ENCODE assay signal across 15 mouse cellular contexts in genomic region chr7:98667956-98668746, GRCm38 (mm10). TPM values are rescaled to one million over a fixed set of nuclear protein-coding genes. Genes with fewer than 3 reads are reported as not detected.
DNase-seq lines count a peak whose midpoint lies in the region; ATAC-seq lines count a peak whose summit lies in the region.
"Had no signal": no experiment of that assay in that cellular context is flagged by ENCODE, and none has a peak within 500 bp of the region (broad histone marks: within the 10 kb centered on the region; RNA-seq: fewer than 3 reads in every experiment).

No protein-coding gene starts in this region.

- intact Hi-C loops in heart, postnatal 10 days (cut with DNase I) = no loop called here

- no peak overlapping the region for H3K4me2 ChIP-seq in forebrain, embryonic 12.5 days
- H3K4me2 ChIP-seq in midbrain, embryonic 11.5 days = no peak overlapping the region
- no peak overlapping the region for H3K4me2 ChIP-seq in midbrain, embryonic 14.5 days (ENCODE audit: low read length)
- H3K4me2 ChIP-seq in limb, embryonic 11.5 days (ENCODE audit: low read depth, severe bottlenecking) = no peak overlapping the region
- H3K4me2 ChIP-seq: heart, embryonic 13.5 days; hindbrain, embryonic 14.5 days; liver, embryonic 15.5 days had no signal

- ATAC-seq in forebrain, embryonic 12.5 days (ENCODE audit: low FRiP score) = no peak
- ATAC-seq in midbrain, embryonic 11.5 days (ENCODE audit: low FRiP score) = no peak
- no peak for ATAC-seq in midbrain, embryonic 14.5 days (ENCODE audit: low FRiP score, low TSS enrichment)
- ATAC-seq in limb, embryonic 11.5 days (ENCODE audit: insufficient number of reproducible peaks, low FRiP score, low TSS enrichment, low read depth) = peak; percentile 68; the same call in 1 of the 2 replicates
- no peak for ATAC-seq in granulocyte monocyte progenitor cell, adult 5-6 weeks (replicated peaks; ENCODE audit: poor library complexity, severe bottlenecking)

- peak overlapping the region; percentile 27; the same call in 1 of the 2 replicates for H3K27ac ChIP-seq in forebrain, embryonic 10.5 days
- no peak overlapping the region for H3K27ac ChIP-seq in forebrain, embryonic 12.5 days
- no peak overlapping the region for H3K27ac ChIP-seq in midbrain, embryonic 11.5 days (ENCODE audit: low read depth, low read length)
- no peak overlapping the region for H3K27ac ChIP-seq in midbrain, embryonic 14.5 days (replicated peaks; ENCODE audit: low read depth, low read length)
- H3K27ac ChIP-seq in limb, embryonic 11.5 days (replicated peaks; ENCODE audit: low read depth, low read length) = peak overlapping the region; percentile 15; the same call in 1 of the 2 replicates
- H3K27ac ChIP-seq: heart, embryonic 13.5 days; hindbrain, embryonic 14.5 days; left cerebral cortex, adult 2 months; liver, embryonic 15.5 days had no signal

- 75% methylated on average over 6 of the region's 6 CpGs for WGBS in forebrain, embryonic 10.5 days
- 69% methylated on average over 6 of the region's 6 CpGs for WGBS in forebrain, embryonic 12.5 days
- 65% methylated on average over 6 of the region's 6 CpGs for WGBS in midbrain, embryonic 11.5 days
- WGBS in midbrain, embryonic 14.5 days = 69% methylated on average over 6 of the region's 6 CpGs
- WGBS in limb, embryonic 11.5 days = 73% methylated on average over 6 of the region's 6 CpGs

- H3K9ac ChIP-seq in forebrain, embryonic 12.5 days = no peak overlapping the region
- no peak overlapping the region for H3K9ac ChIP-seq in midbrain, embryonic 11.5 days (ENCODE audit: low read length)
- H3K9ac ChIP-seq in midbrain, embryonic 14.5 days (replicated peaks; ENCODE audit: low read length) = no peak overlapping the region
- no peak overlapping the region for H3K9ac ChIP-seq in limb, embryonic 11.5 days (ENCODE audit: low read length)
- H3K9ac ChIP-seq: heart, embryonic 13.5 days; hindbrain, embryonic 14.5 days; liver, embryonic 15.5 days had no signal

- no peaks in the 10 kb centered on the region for H3K36me3 ChIP-seq in forebrain, embryonic 10.5 days (replicated peaks)
- no peaks in the 10 kb centered on the region for H3K36me3 ChIP-seq in forebrain, embryonic 12.5 days (replicated peaks)
- H3K36me3 ChIP-seq in midbrain, embryonic 11.5 days (ENCODE audit: control insufficient read depth, insufficient read depth, low read length) = no peaks in the 10 kb centered on the region
- H3K36me3 ChIP-seq in midbrain, embryonic 14.5 days (ENCODE audit: control insufficient read depth, insufficient read depth, low read length) = no peaks in the 10 kb centered on the region
- no peaks in the 10 kb centered on the region for H3K36me3 ChIP-seq in limb, embryonic 11.5 days (ENCODE audit: control insufficient read depth, insufficient read depth, low read length)
- H3K36me3 ChIP-seq: G1E; heart, embryonic 13.5 days; liver, embryonic 15.5 days had no signal

- peaks cover 19% of the 10 kb centered on the region for H3K4me1 ChIP-seq in forebrain, embryonic 10.5 days
- peaks cover 5% of the 10 kb centered on the region; the same call in 1 of the 2 replicates for H3K4me1 ChIP-seq in forebrain, embryonic 12.5 days
- H3K4me1 ChIP-seq in midbrain, embryonic 11.5 days (ENCODE audit: control insufficient read depth, insufficient read depth, low read length) = no peaks in the 10 kb centered on the region
- H3K4me1 ChIP-seq in midbrain, embryonic 14.5 days (ENCODE audit: control insufficient read depth, insufficient read depth, low read length) = no peaks in the 10 kb centered on the region
- H3K4me1 ChIP-seq in limb, embryonic 11.5 days (ENCODE audit: control insufficient read depth, insufficient read depth, low read length) = peaks cover 17% of the 10 kb centered on the region

- DNase-seq in forebrain, embryonic 10.5 days (ENCODE audit: extremely low spot score, low spot score) = no peak
- peak; percentile 82 for DNase-seq in midbrain, embryonic 11.5 days (ENCODE audit: low spot score, missing footprints)
- DNase-seq in midbrain, embryonic 14.5 days = no peak
- DNase-seq in limb, embryonic 11.5 days (ENCODE audit: low spot score) = no peak
- no peak for DNase-seq in spleen, postnatal 10 days (ENCODE audit: low spot score in 2 of 2)
- no peak for DNase-seq in heart, postnatal 10 days
- DNase-seq: right cerebral cortex, postnatal 4 days; thymus, adult 18-20 months had no signal

- H3K4me3 ChIP-seq in forebrain, embryonic 10.5 days = no peak overlapping the region
- H3K4me3 ChIP-seq in forebrain, embryonic 12.5 days (replicated peaks) = no peak overlapping the region
- H3K4me3 ChIP-seq in midbrain, embryonic 11.5 days (ENCODE audit: low read depth, low read length) = no peak overlapping the region
- H3K4me3 ChIP-seq in midbrain, embryonic 14.5 days (replicated peaks; ENCODE audit: low read depth, low read length) = no peak overlapping the region
- no peak overlapping the region for H3K4me3 ChIP-seq in limb, embryonic 11.5 days (ENCODE audit: low read depth, low read length)
- H3K4me3 ChIP-seq: heart, embryonic 13.5 days; left cerebral cortex, adult 2 months; liver, embryonic 15.5 days had no signal

- H3K9me3 ChIP-seq in forebrain, embryonic 10.5 days = no peaks in the 10 kb centered on the region
- no peaks in the 10 kb centered on the region for H3K9me3 ChIP-seq in forebrain, embryonic 12.5 days
- no peaks in the 10 kb centered on the region for H3K9me3 ChIP-seq in midbrain, embryonic 11.5 days (ENCODE audit: control insufficient read depth, low read length)
- H3K9me3 ChIP-seq in midbrain, embryonic 14.5 days (ENCODE audit: control insufficient read depth, low read length) = no peaks in the 10 kb centered on the region
- H3K9me3 ChIP-seq in limb, embryonic 11.5 days (ENCODE audit: control insufficient read depth, low read length) = no peaks in the 10 kb centered on the region
- H3K9me3 ChIP-seq: G1E; heart, embryonic 13.5 days; liver, embryonic 15.5 days had no signal

- no peaks in the 10 kb centered on the region for H3K27me3 ChIP-seq in forebrain, embryonic 10.5 days (ENCODE audit: poor library complexity, severe bottlenecking)
- H3K27me3 ChIP-seq in forebrain, embryonic 12.5 days = no peaks in the 10 kb centered on the region
- H3K27me3 ChIP-seq in midbrain, embryonic 11.5 days (ENCODE audit: control insufficient read depth, insufficient read depth, low read length) = no peaks in the 10 kb centered on the region
- no peaks in the 10 kb centered on the region for H3K27me3 ChIP-seq in midbrain, embryonic 14.5 days (ENCODE audit: control insufficient read depth, insufficient read depth, low read length)
- H3K27me3 ChIP-seq in limb, embryonic 11.5 days (ENCODE audit: control insufficient read depth, insufficient read depth, low read length) = no peaks in the 10 kb centered on the region
- H3K27me3 ChIP-seq: liver, embryonic 15.5 days had no signal

RNA-seq across cellular contexts. Expression of gene Emsy, which starts 11.6 kb away (rescaled TPM):
- 40.6 and 43.0 TPM in 2 replicates for polyA plus RNA-seq in forebrain, embryonic 10.5 days (2016; fragmentation: Nextera tagmentation; extraction: Ambion mirVana)
- polyA plus RNA-seq in forebrain, embryonic 12.5 days (2016; fragmentation: Nextera tagmentation; extraction: Ambion mirVana) = 39.7 and 56.7 TPM in 2 replicates
- 65.4 and 67.9 TPM in 2 replicates for polyA plus RNA-seq in midbrain, embryonic 11.5 days (2014; fragmentation: Nextera tagmentation; extraction: Ambion mirVana)
- polyA plus RNA-seq in midbrain, embryonic 14.5 days (2014; fragmentation: Nextera tagmentation; extraction: Ambion mirVana) = 48.3 and 67.7 TPM in 2 replicates
- polyA plus RNA-seq in limb, embryonic 11.5 days (2014; fragmentation: Nextera tagmentation; extraction: Ambion mirVana) = 64.3 and 72.9 TPM in 2 replicates
- 53.5 and 71.9 TPM in 2 replicates for total RNA-seq in granulocyte monocyte progenitor cell, adult 5-6 weeks (2014; fragmentation: Nextera tagmentation)
- total RNA-seq in granulocyte monocyte progenitor cell, adult 5-6 weeks (2017) = 20.5 and 25.7 TPM in 2 replicates
- 10 to 100 TPM; 28.4 to 36.3 TPM for total RNA-seq in heart, postnatal 10 days (2021)

RNA-seq across cellular contexts. Expression of gene Thap12, which starts 34.8 kb away (rescaled TPM):
- polyA plus RNA-seq in forebrain, embryonic 10.5 days (2016; fragmentation: Nextera tagmentation; extraction: Ambion mirVana) = 58.1 and 58.2 TPM in 2 replicates
- polyA plus RNA-seq in forebrain, embryonic 12.5 days (2016; fragmentation: Nextera tagmentation; extraction: Ambion mirVana) = 72.6 and 76.1 TPM in 2 replicates
- 91.3 and 95.2 TPM in 2 replicates for polyA plus RNA-seq in midbrain, embryonic 11.5 days (2014; fragmentation: Nextera tagmentation; extraction: Ambion mirVana)
- 42.0 and 61.6 TPM in 2 replicates for polyA plus RNA-seq in midbrain, embryonic 14.5 days (2014; fragmentation: Nextera tagmentation; extraction: Ambion mirVana)
- 78.3 and 87.2 TPM in 2 replicates for polyA plus RNA-seq in limb, embryonic 11.5 days (2014; fragmentation: Nextera tagmentation; extraction: Ambion mirVana)
- total RNA-seq in granulocyte monocyte progenitor cell, adult 5-6 weeks (2014; fragmentation: Nextera tagmentation) = 44.7 and 52.8 TPM in 2 replicates
- 87.6 and 100 TPM in 2 replicates for total RNA-seq in granulocyte monocyte progenitor cell, adult 5-6 weeks (2017)
- 10 to 100 TPM; 72.5 to 74.6 TPM for total RNA-seq in heart, postnatal 10 days (2021)

Comparison
In these comparisons a context has a peak if more than half of its experiments do, and no peak if none do; other contexts are left out.
1. H3K27ac ChIP-seq: peak in forebrain, embryonic 10.5 days (single experiment) and limb, embryonic 11.5 days (single experiment); none in forebrain, embryonic 12.5 days (single experiment), midbrain, embryonic 11.5 days (single experiment) and midbrain, embryonic 14.5 days (single experiment).